Mouse (Mus musculus): Measurements from ENCODE around the gene Bank1.

DNA sequence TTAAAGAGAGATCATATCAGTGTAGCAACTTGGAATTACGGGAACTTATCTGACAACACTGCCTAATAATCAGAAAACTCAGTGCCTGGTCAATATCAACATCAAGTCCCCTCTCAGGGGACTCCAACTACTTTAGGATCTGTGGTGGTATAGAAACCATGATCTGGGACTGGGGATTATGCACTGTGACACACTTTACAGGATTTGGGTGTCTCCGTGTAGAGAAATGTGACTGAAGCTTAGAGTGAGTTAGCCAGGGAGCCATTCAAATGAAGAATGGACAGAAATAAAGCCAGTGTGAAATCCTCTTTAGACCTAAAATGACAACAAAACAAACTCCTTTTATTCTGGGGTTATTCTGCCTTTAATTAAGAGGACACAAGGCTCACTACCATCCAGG is 167.8 kb downstream of the Bank1 start:
- TF ChIP-seq POLR2A (IDR thresholded peaks at IDR 0.05; ENCODE audit: low read depth, low read length), result no peak
- no peak for TF ChIP-seq CTCF (IDR thresholded peaks at IDR 0.05; ENCODE audit: extremely low read depth, insufficient read length, insufficient replicate concordance, low read depth, low read length)
